Comparison of ENCODE assay signal across 18 mouse cellular contexts in genomic region chr7:144072856-144073255, GRCm38 (mm10).
DNase-seq lines count a peak whose midpoint lies in the region; TF ChIP-seq lines count a peak whose summit lies in the region.
"Had no signal": no experiment of that assay in that cellular context is flagged by ENCODE, and none has a peak within 500 bp of the region (broad histone marks: within the 10 kb centered on the region; RNA-seq: fewer than 3 reads in every experiment).

No protein-coding gene starts in this region.

- TF ChIP-seq CTCF in cerebellum, adult 2 months (IDR thresholded peaks at IDR 0.05; ENCODE audit: borderline replicate concordance, insufficient read depth, low read depth, low read length), result no peak

- no peak for TF ChIP-seq POLR2A in cerebellum, adult 2 months (IDR thresholded peaks at IDR 0.05; ENCODE audit: borderline replicate concordance, insufficient read depth, low read length)

- no peak overlapping the region for H3K4me3 ChIP-seq in cerebellum, adult 2 months (replicated peaks; ENCODE audit: insufficient read depth, low read depth, low read length)
- H3K4me3 ChIP-seq: forebrain, embryonic 10.5 days; forebrain, embryonic 13.5 days; heart, embryonic 12.5 days; heart, embryonic 15.5 days; hindbrain, embryonic 10.5 days; hindbrain, embryonic 13.5 days; intestine, embryonic 15.5 days had no signal

- H3K27ac ChIP-seq in cerebellum, adult 2 months (ENCODE audit: insufficient read depth, low read length), result no peak overlapping the region
- H3K27ac ChIP-seq: forebrain, embryonic 10.5 days; forebrain, embryonic 13.5 days; heart, embryonic 15.5 days; hindbrain, embryonic 10.5 days; hindbrain, embryonic 13.5 days; intestine, embryonic 15.5 days had no signal

- no peaks in the 10 kb centered on the region for H3K27me3 ChIP-seq in cerebellum, adult 2 months (ENCODE audit: control insufficient read depth, insufficient read depth, low read length)
- H3K27me3 ChIP-seq: forebrain, embryonic 13.5 days; heart, embryonic 15.5 days; hindbrain, embryonic 13.5 days; intestine, embryonic 15.5 days had no signal

- WGBS in cerebellum, adult 2 months, result 14% methylated on average over 2 of the region's 2 CpGs

- H3K4me1 ChIP-seq in cerebellum, adult 2 months (ENCODE audit: control insufficient read depth, insufficient read depth, low read length), result no peaks in the 10 kb centered on the region
- H3K4me1 ChIP-seq: forebrain, embryonic 10.5 days; forebrain, embryonic 13.5 days; heart, embryonic 12.5 days; heart, embryonic 15.5 days; hindbrain, embryonic 10.5 days; hindbrain, embryonic 13.5 days had no signal

- peak; percentile 44 to 64 for DNase-seq in cerebellum, adult 2 months
- DNase-seq in cerebellum, adult 11 months, result no peak
- DNase-seq in cerebellum, postnatal 10 days, result peak; percentile 57 to 60
- peak; percentile 75 to 79 for DNase-seq in cerebellum, postnatal 25 days
- no peak for DNase-seq in ovary, adult 18-20 months (ENCODE audit: low spot score)
- DNase-seq in gastrocnemius, postnatal 10 days, result no peak
- DNase-seq: adrenal gland, adult 8-10 months; adrenal gland, postnatal 25 days; gastrocnemius, postnatal 14 days; heart, adult 11 months; heart, postnatal 36 days had no signal

Comparison
In these comparisons a context has a peak if more than half of its experiments do, and no peak if none do; other contexts are left out.
1. DNase-seq: peak in cerebellum, adult 2 months (2 of 2), cerebellum, postnatal 10 days (2 of 2) and cerebellum, postnatal 25 days (2 of 2); none in cerebellum, adult 11 months (single experiment), ovary, adult 18-20 months (single experiment) and gastrocnemius, postnatal 10 days (single experiment).